9 mouse cellular contexts compared by ENCODE assay signal in genomic region chr1:74901686-74902085, GRCm38 (mm10). TPM values are rescaled to one million over a fixed set of nuclear protein-coding genes. Genes with fewer than 3 reads are reported as not detected.
DNase-seq lines count a peak whose midpoint lies in the region; ATAC-seq lines count a peak whose summit lies in the region.
"Had no signal": no experiment of that assay in that cellular context is flagged by ENCODE, and none has a peak within 500 bp of the region (broad histone marks: within the 10 kb centered on the region; RNA-seq: fewer than 3 reads in every experiment).

No protein-coding gene starts in this region.

- DNase-seq in gastrocnemius, adult 18-20 months (ENCODE audit: low spot score), result peak; percentile 42
- no peak for DNase-seq in gastrocnemius, postnatal 4 days (ENCODE audit: low spot score in 2 of 2)
- peak; percentile 64 to 76 for DNase-seq in right cerebral cortex, adult 2 months (ENCODE audit: low spot score in 2 of 2)
- no peak for DNase-seq in right cerebral cortex, postnatal 25 days
- peak; percentile 59 for DNase-seq in cerebellum, adult 8-10 months
- DNase-seq in kidney, postnatal 10 days, result peak; percentile 78
- DNase-seq in mesoderm, embryonic 11.5 days (ENCODE audit: low read depth, low spot score), result peak; percentile 66

- ATAC-seq in monocyte, adult 5-6 weeks (replicated peaks; ENCODE audit: insufficient number of reproducible peaks, low FRiP score, low TSS enrichment, poor library complexity, severe bottlenecking), result no peak

RNA-seq across cellular contexts. Expression of gene Cryba2, which starts 8.7 kb away (rescaled TPM):
- not detected for total RNA-seq in gastrocnemius, adult 18-20 months (2021)
- not detected for total RNA-seq in gastrocnemius, postnatal 4 days (2021)
- total RNA-seq in monocyte, adult 5-6 weeks (2017), result not detected in 3 replicates
- total RNA-seq: heart, postnatal 36 days had no signal

RNA-seq across cellular contexts. Expression of gene Fev, which starts 16.5 kb away (rescaled TPM):
- total RNA-seq in gastrocnemius, adult 18-20 months (2021), result not detected
- not detected for total RNA-seq in gastrocnemius, postnatal 4 days (2021)
- not detected in 3 replicates for total RNA-seq in monocyte, adult 5-6 weeks (2017)
- total RNA-seq: heart, postnatal 36 days had no signal

RNA-seq across cellular contexts. Expression of gene Cfap65, which starts 33.7 kb away (rescaled TPM):
- total RNA-seq in gastrocnemius, adult 18-20 months (2021), result not detected
- not detected for total RNA-seq in gastrocnemius, postnatal 4 days (2021)
- not detected in 3 replicates for total RNA-seq in monocyte, adult 5-6 weeks (2017)
- total RNA-seq: heart, postnatal 36 days had no signal

RNA-seq across cellular contexts. Expression of gene Cdk5r2, which starts 47.0 kb away (rescaled TPM):
- not detected for total RNA-seq in gastrocnemius, adult 18-20 months (2021)
- total RNA-seq in gastrocnemius, postnatal 4 days (2021), result under 1 TPM; 0.12 to 0.18 TPM
- not detected in 3 replicates for total RNA-seq in monocyte, adult 5-6 weeks (2017)
- total RNA-seq: heart, postnatal 36 days had no signal

RNA-seq across cellular contexts. Expression of gene Ihh, which starts 49.8 kb away (rescaled TPM):
- total RNA-seq in gastrocnemius, adult 18-20 months (2021), result under 1 TPM; 0.16 to 0.26 TPM
- total RNA-seq in gastrocnemius, postnatal 4 days (2021), result under 1 TPM; 0.15 to 0.21 TPM
- total RNA-seq in monocyte, adult 5-6 weeks (2017), result not detected in 3 replicates

Comparison
In these comparisons a context has a peak if more than half of its experiments do, and no peak if none do; other contexts are left out.
1. DNase-seq: peak in gastrocnemius, adult 18-20 months (single experiment), right cerebral cortex, adult 2 months (2 of 2), cerebellum, adult 8-10 months (single experiment), kidney, postnatal 10 days (single experiment) and mesoderm, embryonic 11.5 days (single experiment); none in gastrocnemius, postnatal 4 days (0 of 2) and right cerebral cortex, postnatal 25 days (single experiment).